Mouse (Mus musculus) kidney, adult 11 months (tissue): ENCODE measurements around the gene Hapln4.

Source experiments
- DNase-seq: peaks from one replicate; pipeline ENCODE4 v3.0.0; 2022

Hapln4 gene

GRCm38 (mm10) chr8:70139981-70140380 lies 56.7 kb downstream of the Hapln4 start:
- DNase-seq: no peak
